Comparison of ENCODE assay signal across 8 mouse cellular contexts in genomic region chr1:74661448-74662195, GRCm38 (mm10). TPM values are rescaled to one million over a fixed set of nuclear protein-coding genes. Genes with fewer than 3 reads are reported as not detected.
DNase-seq lines count a peak whose midpoint lies in the region; ATAC-seq and TF ChIP-seq lines count a peak whose summit lies in the region.

TSS of gene Ttll4 (plus strand) at chr1:74661745.

- H3K9me3 ChIP-seq in embryonic facial prominence, embryonic 15.5 days (replicated peaks), result no peaks in the 10 kb centered on the region
- no peaks in the 10 kb centered on the region for H3K9me3 ChIP-seq in limb, embryonic 14.5 days (ENCODE audit: control insufficient read depth, low read length)
- H3K9me3 ChIP-seq in midbrain, postnatal 0 days (ENCODE audit: low read length), result no peaks in the 10 kb centered on the region

- no peaks in the 10 kb centered on the region for H3K36me3 ChIP-seq in embryonic facial prominence, embryonic 15.5 days
- H3K36me3 ChIP-seq in limb, embryonic 14.5 days (ENCODE audit: control insufficient read depth, insufficient read depth, low read length), result no peaks in the 10 kb centered on the region
- no peaks in the 10 kb centered on the region for H3K36me3 ChIP-seq in midbrain, postnatal 0 days (ENCODE audit: insufficient read depth, low read length)

- peak within 1 kb of the TSS; percentile 43 for H3K4me2 ChIP-seq in embryonic facial prominence, embryonic 15.5 days (replicated peaks)
- peak within 1 kb of the TSS; percentile 55 for H3K4me2 ChIP-seq in limb, embryonic 14.5 days (replicated peaks; ENCODE audit: low read depth, low read length, severe bottlenecking)
- H3K4me2 ChIP-seq in midbrain, postnatal 0 days (ENCODE audit: low read depth, low read length, poor library complexity, severe bottlenecking), result peak within 1 kb of the TSS; percentile 58

- H3K4me1 ChIP-seq in bone marrow, adult 2 months (ENCODE audit: control insufficient read depth, insufficient read depth, low read length), result peaks cover 1% of the 10 kb centered on the region; the same call in 1 of the 2 replicates
- H3K4me1 ChIP-seq in embryonic facial prominence, embryonic 15.5 days, result 0 out of 2 replicates have a peak, but pooled peaks cover 9% of the 10 kb centered on the region
- H3K4me1 ChIP-seq in limb, embryonic 14.5 days (ENCODE audit: control insufficient read depth, insufficient read depth, low read length), result 0 out of 2 replicates have a peak, but pooled peaks cover 5% of the 10 kb centered on the region
- no peaks in the 10 kb centered on the region for H3K4me1 ChIP-seq in midbrain, postnatal 0 days (ENCODE audit: insufficient read depth, low read length)

- peak; percentile 98 for DNase-seq in 416B (ENCODE audit: low read depth)
- peak; percentile 94 for DNase-seq in heart, adult 8-10 months (ENCODE audit: low spot score)
- DNase-seq in kidney, adult 9 months, result peak; percentile 98
- DNase-seq in limb, embryonic 14.5 days (ENCODE audit: low spot score), result peak; percentile 98
- DNase-seq in midbrain, postnatal 0 days (ENCODE audit: low spot score), result peak; percentile 98
- peak; percentile 73 to 74 for DNase-seq in spleen, postnatal 14 days (ENCODE audit: low spot score in 2 of 2)

- peak; percentile 99 for ATAC-seq in embryonic facial prominence, embryonic 15.5 days (ENCODE audit: insufficient number of reproducible peaks, low FRiP score, low TSS enrichment, low read depth)
- ATAC-seq in limb, embryonic 14.5 days (ENCODE audit: low FRiP score, low read depth), result peak; percentile 99
- peak; percentile 94 for ATAC-seq in midbrain, postnatal 0 days (ENCODE audit: low FRiP score)

- TF ChIP-seq POLR2A in bone marrow, adult 2 months (IDR thresholded peaks at IDR 0.05; ENCODE audit: borderline replicate concordance, control insufficient read depth, low read depth, low read length), result peak; percentile 45; the same call in 1 of the 2 replicates
- peak; percentile 60; the same call in 1 of the 2 replicates for TF ChIP-seq POLR2A in limb, embryonic 14.5 days (IDR thresholded peaks at IDR 0.05; ENCODE audit: borderline replicate concordance, extremely low read depth, insufficient read depth, insufficient read length)

- H3K4me3 ChIP-seq in bone marrow, adult 2 months (replicated peaks; ENCODE audit: control insufficient read depth, low read depth, low read length), result peak within 1 kb of the TSS; percentile 86
- H3K4me3 ChIP-seq in embryonic facial prominence, embryonic 15.5 days (replicated peaks), result peak within 1 kb of the TSS; percentile 96
- peak within 1 kb of the TSS; percentile 91 for H3K4me3 ChIP-seq in limb, embryonic 14.5 days (replicated peaks; ENCODE audit: low read length)
- peak within 1 kb of the TSS; percentile 88 for H3K4me3 ChIP-seq in midbrain, postnatal 0 days (ENCODE audit: low read depth, low read length)

- peak within 1 kb of the TSS; percentile 77 for H3K27ac ChIP-seq in bone marrow, adult 2 months (ENCODE audit: control insufficient read depth, insufficient read depth, low read depth, low read length, poor library complexity)
- peak within 1 kb of the TSS; percentile 87 for H3K27ac ChIP-seq in embryonic facial prominence, embryonic 15.5 days (replicated peaks)
- peak within 1 kb of the TSS; percentile 85 for H3K27ac ChIP-seq in limb, embryonic 14.5 days (replicated peaks; ENCODE audit: low read depth, low read length)
- peak within 1 kb of the TSS; percentile 75 for H3K27ac ChIP-seq in midbrain, postnatal 0 days (ENCODE audit: low read depth, low read length)

- peak; percentile 77 for TF ChIP-seq CTCF in bone marrow, adult 2 months (IDR thresholded peaks at IDR 0.05; ENCODE audit: control insufficient read depth, insufficient read depth, low read length)
- peak; percentile 78 for TF ChIP-seq CTCF in midbrain, postnatal 0 days (IDR thresholded peaks at IDR 0.05)

- WGBS in bone marrow, adult 2 months, result under 1% methylated on average over 66 of the region's 66 CpGs
- under 1% methylated on average over 66 of the region's 66 CpGs for WGBS in embryonic facial prominence, embryonic 15.5 days
- under 1% methylated on average over 52 of the region's 66 CpGs for WGBS in limb, embryonic 14.5 days
- under 1% methylated on average over 65 of the region's 66 CpGs for WGBS in midbrain, postnatal 0 days

- H3K9ac ChIP-seq in embryonic facial prominence, embryonic 15.5 days, result peak within 1 kb of the TSS; percentile 80
- H3K9ac ChIP-seq in limb, embryonic 14.5 days (ENCODE audit: low read depth, low read length, severe bottlenecking), result peak within 1 kb of the TSS; percentile 78
- peak within 1 kb of the TSS; percentile 70 for H3K9ac ChIP-seq in midbrain, postnatal 0 days (replicated peaks; ENCODE audit: low read length, poor library complexity, severe bottlenecking)

- no peaks in the 10 kb centered on the region for H3K27me3 ChIP-seq in embryonic facial prominence, embryonic 15.5 days
- no peaks in the 10 kb centered on the region for H3K27me3 ChIP-seq in limb, embryonic 14.5 days (ENCODE audit: control insufficient read depth, insufficient read depth, low read length)
- no peaks in the 10 kb centered on the region for H3K27me3 ChIP-seq in midbrain, postnatal 0 days (ENCODE audit: insufficient read depth, low read length)

RNA-seq across cellular contexts. Expression of gene Ttll4, which starts in this region (rescaled TPM):
- 12.2 and 28.2 TPM in 2 replicates for polyA plus RNA-seq in bone marrow, adult 2 months (2011; ENCODE audit: insufficient read depth, insufficient read length, low replicate concordance, missing spikeins)
- polyA plus RNA-seq in embryonic facial prominence, embryonic 15.5 days (2015; fragmentation: Nextera tagmentation; extraction: Ambion mirVana), result 11.5 and 12.2 TPM in 2 replicates
- total RNA-seq in heart, adult 8-10 months (2022), result 10 to 100 TPM in 1 of 4 experiments, 1 to 10 TPM in 3; 8.1 to 10.5 (median 9.3) TPM
- polyA plus RNA-seq in limb, embryonic 14.5 days (2012; rRNA removed), result 36.7 and 45.6 TPM in 2 replicates
- 18.5 and 22.2 TPM in 2 replicates for polyA plus RNA-seq in limb, embryonic 14.5 days (2014; fragmentation: Nextera tagmentation; extraction: Ambion mirVana)
- total RNA-seq in midbrain, postnatal 0 days (2014; rRNA removed), result 25.9 and 26.2 TPM in 2 replicates
- polyA plus RNA-seq in midbrain, postnatal 0 days (2015; fragmentation: Nextera tagmentation; extraction: Ambion mirVana), result 4.2 and 4.4 TPM in 2 replicates

Comparison
In these comparisons a context has a peak if more than half of its experiments do, and no peak if none do; other contexts are left out.
1. Peak in every context shown above with its lines: DNase-seq, ATAC-seq, H3K4me3 ChIP-seq and H3K27ac ChIP-seq.